Mouse (Mus musculus): ENCODE results near the gene Cryba4. TPM values are rescaled to one million over a fixed set of nuclear protein-coding genes. Genes with fewer than 3 reads are reported as not detected.

Gene Cryba4
- polyA plus RNA-seq, 1 experiment from 2014 or later: 1.7 TPM

GRCm38 (mm10) chr5:112243041-112243440 is 9.3 kb downstream of the Cryba4 start:
- Histone ChIP-seq H3K36me3 (no peaks in the 10 kb centered on the region), H3K27me3 (replicated peaks) (no peaks in the 10 kb centered on the region), H3K4me2 (no peak overlapping the region), H3K4me1 (peaks cover 23% of the 10 kb centered on the region), H3K4me3 (replicated peaks) (no peak overlapping the region), H3K27ac (replicated peaks) (no peak overlapping the region), H3K9ac (replicated peaks) (no peak overlapping the region), H3K9me3 (replicated peaks) (no peaks in the 10 kb centered on the region)
- WGBS: 57% methylated on average over 5 of the region's 5 CpGs
- no peak for ATAC-seq (ENCODE audit: low FRiP score)

- H3K36me3 ChIP-seq: no peaks in the 10 kb centered on the region
- ATAC-seq (ENCODE audit: low FRiP score): no peak
- no peaks in the 10 kb centered on the region for H3K27me3 ChIP-seq (replicated peaks)
- H3K4me3 ChIP-seq (replicated peaks): no peak overlapping the region
- no peak overlapping the region for H3K9ac ChIP-seq (replicated peaks)
- no peak overlapping the region for H3K4me2 ChIP-seq
- 47% methylated on average over 5 of the region's 5 CpGs for WGBS
- H3K27ac ChIP-seq (replicated peaks): no peak overlapping the region
- H3K4me1 ChIP-seq: peaks cover 29% of the 10 kb centered on the region
- no peaks in the 10 kb centered on the region for H3K9me3 ChIP-seq (replicated peaks)
These were observed 9.9 kb downstream of the Cryba4 start for GRCm38 (mm10) chr5:112242361-112242778.

DNA sequence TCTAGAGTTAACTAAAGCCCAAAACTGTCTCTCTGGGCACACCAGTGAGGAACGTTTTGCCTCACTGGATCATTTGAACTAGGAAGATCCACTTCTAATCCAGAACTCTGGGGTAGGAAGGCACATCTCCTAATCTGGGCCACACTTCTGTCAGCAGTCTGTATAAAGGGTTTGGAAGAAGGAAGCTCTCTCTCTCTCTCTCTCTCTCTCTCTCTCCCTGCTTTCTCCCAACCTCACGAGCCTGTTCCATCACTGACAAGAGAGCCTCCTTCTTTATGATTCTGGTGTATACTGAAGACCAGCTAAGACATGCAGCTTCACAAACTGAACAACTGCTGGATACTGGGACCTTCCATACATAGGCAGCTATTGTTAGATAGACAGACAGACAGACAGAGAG is 10.5 kb downstream of the Cryba4 start:
- Histone ChIP-seq H3K9me3 (replicated peaks) (no peaks in the 10 kb centered on the region), H3K4me3 (replicated peaks) (no peak overlapping the region), H3K27me3 (replicated peaks) (no peaks in the 10 kb centered on the region), H3K4me1 (peaks cover 34% of the 10 kb centered on the region), H3K36me3 (no peaks in the 10 kb centered on the region), H3K4me2 (no peak overlapping the region), H3K9ac (replicated peaks) (no peak overlapping the region), H3K27ac (replicated peaks) (no peak overlapping the region)
- ATAC-seq (ENCODE audit: low FRiP score): no peak
- WGBS: 82% methylated on average over 2 of the region's 2 CpGs

- H3K4me3 ChIP-seq (replicated peaks): no peak overlapping the region
- no peaks in the 10 kb centered on the region for H3K9me3 ChIP-seq (replicated peaks)
- H3K9ac ChIP-seq (replicated peaks): no peak overlapping the region
- H3K27ac ChIP-seq (replicated peaks): no peak overlapping the region
- H3K36me3 ChIP-seq: no peaks in the 10 kb centered on the region
- H3K4me1 ChIP-seq: peaks cover 40% of the 10 kb centered on the region
- WGBS: 4% methylated on average over 10 of the region's 10 CpGs
- peak; percentile 23; the same call in 1 of the 2 replicates for ATAC-seq (ENCODE audit: low FRiP score)
- no peaks in the 10 kb centered on the region for H3K27me3 ChIP-seq (replicated peaks)
- peak overlapping the region; percentile 19 for H3K4me2 ChIP-seq
These were observed 11.6 kb downstream of the Cryba4 start for GRCm38 (mm10) chr5:112240761-112241160.

DNA sequence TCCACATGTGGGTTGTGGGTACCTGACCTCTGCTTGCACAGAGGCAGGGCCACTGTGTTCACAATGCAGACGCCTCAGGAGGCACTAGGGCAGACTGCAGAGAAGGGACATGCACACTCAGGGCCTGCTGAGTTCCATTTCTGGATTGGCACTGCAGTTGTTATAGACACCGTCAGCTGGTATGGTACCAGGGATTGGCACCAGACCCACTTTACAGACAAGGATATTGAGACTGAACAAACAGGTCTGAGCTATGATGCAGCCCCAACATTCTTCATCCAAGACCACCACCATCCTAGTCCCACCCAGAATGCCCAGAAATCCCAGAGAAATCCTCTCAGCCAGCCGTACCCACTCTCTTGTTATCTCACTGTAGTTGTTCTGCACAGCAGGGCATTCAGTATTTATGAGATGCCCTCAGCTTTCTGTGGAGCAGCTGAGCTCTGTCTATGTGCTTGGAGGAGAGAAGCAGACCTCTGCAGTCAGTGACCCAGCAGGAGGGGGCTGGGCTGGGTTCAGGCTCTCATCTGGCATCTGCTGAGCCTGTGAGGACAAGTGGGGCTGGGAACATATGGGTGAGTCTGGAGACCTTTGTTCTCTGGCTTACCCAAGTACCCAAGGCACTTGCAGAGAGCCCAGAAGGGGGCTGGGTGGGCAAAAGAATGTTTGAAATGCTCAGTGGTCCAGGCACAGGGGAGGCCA is 13.4 kb downstream of the Cryba4 start:
- H3K27ac ChIP-seq (replicated peaks): peak overlapping the region; percentile 81; the same call in 1 of the 2 replicates
- ATAC-seq (ENCODE audit: low FRiP score): no peak
- 40% methylated on average over 3 of the region's 3 CpGs for WGBS
- H3K4me2 ChIP-seq: no peak overlapping the region
- no peaks in the 10 kb centered on the region for H3K36me3 ChIP-seq
- H3K27me3 ChIP-seq (replicated peaks): no peaks in the 10 kb centered on the region
- peaks cover 40% of the 10 kb centered on the region for H3K4me1 ChIP-seq
- H3K9me3 ChIP-seq (replicated peaks): no peaks in the 10 kb centered on the region
- no peak overlapping the region for H3K4me3 ChIP-seq (replicated peaks)
- H3K9ac ChIP-seq (replicated peaks): no peak overlapping the region

DNA sequence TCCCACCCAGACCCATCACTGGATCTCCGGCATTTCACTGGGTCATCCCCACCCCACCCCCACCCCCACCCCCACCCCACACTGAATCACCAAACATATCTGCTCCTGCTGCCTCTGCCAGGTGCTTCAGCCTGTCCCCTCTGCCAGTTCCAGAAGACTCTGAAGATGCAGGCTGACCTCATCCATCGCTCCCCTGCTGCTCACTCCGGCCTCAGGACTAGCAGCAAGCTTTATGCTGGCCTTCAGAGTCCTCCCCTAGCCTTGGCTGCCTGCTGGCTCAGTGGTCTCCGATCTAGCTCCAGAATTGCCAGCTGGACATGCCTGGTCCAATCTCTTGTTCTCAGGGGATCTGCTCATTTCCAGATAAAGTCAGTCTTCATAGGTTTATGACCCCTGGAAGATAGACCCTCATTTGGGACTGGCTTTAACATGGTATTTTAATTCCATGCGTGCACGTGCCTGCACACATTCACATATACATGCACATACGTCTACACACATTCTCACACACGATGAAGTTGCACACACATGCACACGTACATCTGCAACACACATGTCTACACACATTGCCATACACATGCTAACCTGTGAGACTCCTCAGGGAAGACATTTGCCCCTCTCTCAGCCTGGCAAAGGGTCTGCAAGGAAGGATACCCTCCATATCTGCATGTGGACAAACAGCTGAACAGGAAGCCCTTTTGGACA is 14.3 kb downstream of the Cryba4 start:
- Histone ChIP-seq H3K27ac (replicated peaks) (peak overlapping the region; percentile 81), H3K27me3 (replicated peaks) (no peaks in the 10 kb centered on the region), H3K36me3 (no peaks in the 10 kb centered on the region), H3K9me3 (replicated peaks) (no peaks in the 10 kb centered on the region), H3K4me1 (peaks cover 40% of the 10 kb centered on the region), H3K4me3 (replicated peaks) (peak overlapping the region; percentile 21; the same call in 1 of the 2 replicates), H3K4me2 (peak overlapping the region; percentile 52), H3K9ac (replicated peaks) (peak overlapping the region; percentile 31; the same call in 1 of the 2 replicates)
- WGBS: 35% methylated on average over 9 of the region's 9 CpGs
- peak; percentile 14; the same call in 1 of the 2 replicates for ATAC-seq (ENCODE audit: low FRiP score)

DNA sequence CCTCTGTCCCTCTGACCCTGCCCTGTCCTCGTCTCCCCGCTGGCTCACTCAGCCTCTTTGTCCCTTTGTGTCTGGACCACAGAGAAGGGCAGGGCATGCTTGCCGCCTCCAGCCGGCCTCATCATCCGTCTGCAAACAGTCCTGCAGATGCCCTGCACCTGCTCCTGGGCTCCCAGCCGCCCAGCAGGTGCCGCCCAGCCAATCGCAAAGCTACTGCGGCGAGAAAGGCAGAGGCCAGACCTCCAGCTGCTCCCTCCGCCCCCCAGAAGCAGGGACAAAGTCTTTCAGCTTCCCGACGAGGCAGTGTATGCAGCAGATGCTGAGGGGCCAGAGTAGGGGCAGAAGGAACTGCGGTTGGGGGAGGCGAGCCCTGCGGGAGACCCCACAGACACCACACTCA is 14.9 kb downstream of the Cryba4 start:
- Histone ChIP-seq H3K9ac (replicated peaks) (peak overlapping the region; percentile 31), H3K27ac (replicated peaks) (peak overlapping the region; percentile 81), H3K4me1 (peaks cover 39% of the 10 kb centered on the region), H3K27me3 (replicated peaks) (no peaks in the 10 kb centered on the region), H3K9me3 (replicated peaks) (no peaks in the 10 kb centered on the region), H3K4me3 (replicated peaks) (peak overlapping the region; percentile 21), H3K36me3 (no peaks in the 10 kb centered on the region), H3K4me2 (peak overlapping the region; percentile 52)
- peak; percentile 70 for ATAC-seq (ENCODE audit: low FRiP score)
- WGBS: 3% methylated on average over 16 of the region's 16 CpGs

- peaks cover 35% of the 10 kb centered on the region for H3K4me1 ChIP-seq
- no peaks in the 10 kb centered on the region for H3K27me3 ChIP-seq (replicated peaks)
- ATAC-seq (ENCODE audit: low FRiP score): no peak
- H3K4me3 ChIP-seq (replicated peaks): no peak overlapping the region
- H3K4me2 ChIP-seq: peak overlapping the region; percentile 52
- no peaks in the 10 kb centered on the region for H3K36me3 ChIP-seq
- H3K27ac ChIP-seq (replicated peaks): peak overlapping the region; percentile 81
- no peaks in the 10 kb centered on the region for H3K9me3 ChIP-seq (replicated peaks)
- peak overlapping the region; percentile 31; the same call in 1 of the 2 replicates for H3K9ac ChIP-seq (replicated peaks)
- WGBS: 63% methylated on average over 2 of the region's 2 CpGs
These were observed 15.7 kb downstream of the Cryba4 start for GRCm38 (mm10) chr5:112236631-112237030.

DNA sequence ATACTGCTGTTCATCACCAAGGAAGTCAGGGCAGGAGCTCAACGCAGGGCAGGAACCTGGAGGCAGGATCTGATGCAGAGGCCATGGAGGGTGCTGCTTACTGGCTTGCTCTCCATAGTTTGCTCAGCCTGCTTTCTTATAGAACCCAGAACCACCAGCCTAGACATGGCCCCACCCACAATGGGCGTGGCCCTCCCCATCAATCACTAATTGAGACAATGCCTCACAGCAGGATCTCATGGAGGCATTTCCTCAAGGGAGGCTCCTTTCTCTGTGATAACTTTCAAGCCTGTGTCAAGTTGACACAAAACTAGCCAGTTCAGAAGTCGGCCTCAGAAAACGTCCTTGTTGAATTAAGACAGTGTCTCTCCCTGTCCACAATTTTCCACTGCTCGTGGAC is 16.5 kb downstream of the Cryba4 start:
- no peak overlapping the region for H3K4me2 ChIP-seq
- WGBS: 59% methylated on average over 5 of the region's 5 CpGs
- no peaks in the 10 kb centered on the region for H3K27me3 ChIP-seq (replicated peaks)
- H3K27ac ChIP-seq (replicated peaks): no peak overlapping the region
- no peaks in the 10 kb centered on the region for H3K36me3 ChIP-seq
- peaks cover 32% of the 10 kb centered on the region for H3K4me1 ChIP-seq
- ATAC-seq (ENCODE audit: low FRiP score): no peak
- H3K9ac ChIP-seq (replicated peaks): no peak overlapping the region
- no peaks in the 10 kb centered on the region for H3K9me3 ChIP-seq (replicated peaks)
- no peak overlapping the region for H3K4me3 ChIP-seq (replicated peaks)

DNA sequence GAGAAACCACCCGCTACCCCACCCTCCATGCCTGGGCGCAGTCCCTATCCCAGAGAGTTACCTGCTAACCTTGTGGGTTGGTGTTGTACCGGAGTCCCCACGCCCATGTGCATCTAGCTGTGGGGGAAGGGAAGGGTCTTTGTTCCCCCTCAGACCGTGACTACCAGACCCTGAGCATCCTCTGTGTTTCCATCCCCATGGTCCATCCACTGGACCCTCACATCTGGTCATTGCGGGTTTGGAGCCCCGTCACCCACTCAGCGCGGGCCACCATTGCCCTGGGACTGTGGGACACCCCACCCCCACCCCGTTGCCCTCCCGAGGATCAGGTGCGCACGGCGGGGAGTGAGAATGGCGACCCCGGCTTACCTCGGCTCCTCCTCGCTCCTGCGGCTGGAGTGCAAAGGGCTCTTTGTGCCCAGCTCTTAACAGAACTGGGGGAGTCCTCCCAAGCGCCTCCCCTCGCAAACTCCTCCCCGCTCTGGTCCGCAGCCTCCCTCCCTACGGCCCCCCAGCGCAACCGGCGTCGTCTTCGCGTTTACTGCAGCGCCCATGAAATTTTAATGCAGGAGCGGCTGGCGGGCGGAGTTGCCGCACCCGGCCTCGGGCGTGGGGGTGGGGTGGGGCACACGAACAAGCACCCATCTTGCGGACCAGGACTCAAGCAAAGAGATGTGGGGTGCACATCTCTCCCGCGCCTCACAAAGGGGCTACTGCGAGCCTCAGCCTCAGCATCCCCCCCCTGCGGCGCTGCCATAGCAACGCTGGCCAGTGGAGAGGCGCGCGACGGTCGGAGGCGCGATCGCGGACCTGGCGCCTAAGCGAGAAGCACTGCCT is 23.9 kb downstream of the Cryba4 start:
- peak overlapping the region; percentile 95 for H3K27ac ChIP-seq (replicated peaks)
- peaks cover 11% of the 10 kb centered on the region for H3K36me3 ChIP-seq
- 1% methylated on average over 56 of the region's 57 CpGs for WGBS
- H3K4me2 ChIP-seq: peak overlapping the region; percentile 86
- H3K4me3 ChIP-seq (replicated peaks): peak overlapping the region; percentile 70
- ATAC-seq (ENCODE audit: low FRiP score): peak; percentile 87
- H3K27me3 ChIP-seq (replicated peaks): no peaks in the 10 kb centered on the region
- peak overlapping the region; percentile 95 for H3K9ac ChIP-seq (replicated peaks)
- H3K9me3 ChIP-seq (replicated peaks): no peaks in the 10 kb centered on the region
- peaks cover 49% of the 10 kb centered on the region for H3K4me1 ChIP-seq

- Histone ChIP-seq H3K27me3 (replicated peaks) (no peaks in the 10 kb centered on the region), H3K36me3 (peaks cover 17% of the 10 kb centered on the region), H3K4me3 (replicated peaks) (peak overlapping the region; percentile 70), H3K9ac (replicated peaks) (peak overlapping the region; percentile 95), H3K4me1 (peaks cover 51% of the 10 kb centered on the region), H3K27ac (replicated peaks) (peak overlapping the region; percentile 95), H3K4me2 (peak overlapping the region; percentile 86), H3K9me3 (replicated peaks) (no peaks in the 10 kb centered on the region)
- no peak for ATAC-seq (ENCODE audit: low FRiP score)
- WGBS: 1% methylated on average over 13 of the region's 13 CpGs
These were observed 24.4 kb downstream of the Cryba4 start for GRCm38 (mm10) chr5:112227898-112228239.

All from neural tube, embryonic 15.5 days (tissue).